Mouse (Mus musculus): Measurements from ENCODE around the gene Arrdc4. TPM values are rescaled to one million over a fixed set of nuclear protein-coding genes. Genes with fewer than 3 reads are reported as not detected.

The Arrdc4 gene
- polyA plus RNA-seq (2012; ENCODE audit: insufficient read depth, insufficient read length, low replicate concordance, missing spikeins), result not detected in 2 replicates

DNA sequence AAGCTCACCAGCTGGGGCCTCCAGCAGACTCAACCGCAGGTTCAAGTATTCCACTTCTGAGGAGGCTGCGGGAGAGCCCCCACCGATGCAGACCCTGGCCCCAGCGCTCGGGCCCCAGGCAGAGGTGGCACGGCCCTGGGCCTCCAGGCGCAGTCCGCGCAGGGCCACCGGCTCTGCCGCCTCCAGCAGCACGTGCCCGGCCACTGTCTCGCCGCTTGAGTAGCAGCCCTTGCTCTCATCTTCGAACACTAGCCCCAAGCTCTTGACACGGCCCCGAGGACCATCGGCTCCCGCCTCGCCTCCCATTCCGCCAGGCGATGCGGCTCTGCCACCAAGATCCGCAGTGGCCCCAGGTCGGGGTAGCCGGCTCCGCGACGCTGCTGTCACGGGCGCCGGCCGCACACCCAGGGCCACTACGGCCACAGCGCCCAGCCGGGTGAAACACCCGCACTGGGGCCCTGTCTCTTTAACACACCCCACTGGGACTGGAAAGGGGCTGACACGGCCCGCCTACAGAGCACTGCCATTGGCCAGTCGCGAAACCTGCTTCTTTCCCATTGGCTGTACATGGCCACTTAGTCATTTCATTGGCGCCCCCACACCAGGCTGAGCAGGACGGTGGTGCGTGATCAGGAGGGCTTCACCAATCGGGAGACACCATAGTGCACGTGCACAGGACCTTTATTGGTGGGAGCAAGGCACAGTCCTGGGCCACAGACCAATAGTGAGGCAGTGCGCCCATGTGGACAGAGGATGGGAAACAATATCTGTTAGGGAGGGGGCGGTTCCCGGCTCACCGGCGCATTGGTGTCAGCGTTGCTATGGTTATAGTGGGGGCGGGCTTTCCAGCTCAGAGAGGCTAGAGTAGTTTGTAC lies at the start of gene Arrdc4:
Gene Arrdc4 (minus strand): TSS at position 481 of the 875 bp plus-strand sequence.
- no peak for TF ChIP-seq CTCF (IDR thresholded peaks at IDR 0.05; ENCODE audit: insufficient read depth, low read depth, low read length)
- TF ChIP-seq POLR2A (IDR thresholded peaks at IDR 0.05; ENCODE audit: insufficient read depth, low read depth, low read length), result no peak; the same call in 1 of the 2 replicates
- peaks cover 6% of the 10 kb centered on the region for H3K4me1 ChIP-seq (ENCODE audit: control insufficient read depth, insufficient read depth, low read length)
- H3K4me3 ChIP-seq (ENCODE audit: insufficient read depth, low read depth, low read length), result peak within 1 kb of the TSS; percentile 57
- H3K27ac ChIP-seq (ENCODE audit: insufficient read depth, low read depth, low read length), result no peak within 1 kb of the TSS
- under 1% methylated on average over 54 of the region's 54 CpGs for WGBS

DNA sequence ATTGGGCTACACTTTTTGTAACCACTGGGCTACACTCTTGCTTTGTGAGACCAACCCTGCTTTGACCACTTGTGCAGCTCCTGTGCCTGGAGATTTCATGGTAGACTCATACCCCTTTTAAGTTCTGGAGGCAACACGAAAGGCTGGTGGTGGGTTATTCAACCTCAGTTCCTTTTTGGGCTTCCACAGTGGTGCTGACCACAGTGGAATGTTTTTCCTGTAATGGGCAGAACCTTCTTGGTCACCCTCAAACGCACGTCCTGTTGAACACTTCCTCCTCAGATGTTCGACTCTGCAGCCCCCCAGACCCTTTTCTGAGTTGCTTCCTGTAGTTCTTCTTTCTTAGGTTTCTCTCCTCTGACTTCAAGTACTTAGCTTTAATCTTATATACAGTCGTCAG lies 46.5 kb upstream of the Arrdc4 start:
- Histone ChIP-seq H3K27ac (ENCODE audit: insufficient read depth, low read depth, low read length) (no peak overlapping the region), H3K4me1 (ENCODE audit: control insufficient read depth, insufficient read depth, low read length) (no peaks in the 10 kb centered on the region), H3K4me3 (ENCODE audit: insufficient read depth, low read depth, low read length) (no peak overlapping the region)
- no peak for TF ChIP-seq POLR2A (IDR thresholded peaks at IDR 0.05; ENCODE audit: insufficient read depth, low read depth, low read length)
- TF ChIP-seq CTCF (IDR thresholded peaks at IDR 0.05; ENCODE audit: insufficient read depth, low read depth, low read length), result no peak
- WGBS, result 75% methylated on average over 5 of the region's 5 CpGs

DNA sequence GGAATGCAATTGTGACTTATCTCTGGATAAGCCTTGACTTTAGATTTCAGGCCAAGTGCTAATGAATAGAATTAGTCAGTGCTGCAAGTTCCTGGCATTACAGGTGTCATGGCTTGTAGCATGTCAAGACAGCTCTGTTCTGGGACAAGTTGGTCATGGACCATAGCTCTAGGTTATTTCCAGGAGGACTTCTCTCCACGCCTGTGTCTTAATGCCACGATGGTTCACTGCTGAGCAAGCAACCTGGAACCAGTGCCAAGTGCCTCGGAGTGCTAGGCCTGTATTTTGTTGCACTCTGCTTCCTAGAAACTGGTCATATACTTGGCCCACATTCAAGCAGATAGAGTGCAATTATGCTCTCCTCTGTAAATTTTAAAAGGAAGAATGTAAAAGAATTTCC lies 39.7 kb upstream of the Arrdc4 start:
- 62% methylated on average over 3 of the region's 3 CpGs for WGBS
- TF ChIP-seq CTCF (IDR thresholded peaks at IDR 0.05; ENCODE audit: insufficient read depth, low read depth, low read length), result no peak
- no peak for TF ChIP-seq POLR2A (IDR thresholded peaks at IDR 0.05; ENCODE audit: insufficient read depth, low read depth, low read length)
- no peaks in the 10 kb centered on the region for H3K4me1 ChIP-seq (ENCODE audit: control insufficient read depth, insufficient read depth, low read length)

GRCm38 (mm10) chr7:68771757-68772094 lies 22.7 kb upstream of the Arrdc4 start:
- TF ChIP-seq CTCF (IDR thresholded peaks at IDR 0.05; ENCODE audit: insufficient read depth, low read depth, low read length), result no peak
- no peak for TF ChIP-seq POLR2A (IDR thresholded peaks at IDR 0.05; ENCODE audit: insufficient read depth, low read depth, low read length)
- 84% methylated on average over 2 of the region's 2 CpGs for WGBS
- H3K27ac ChIP-seq (ENCODE audit: insufficient read depth, low read depth, low read length), result no peak overlapping the region
- no peaks in the 10 kb centered on the region for H3K4me1 ChIP-seq (ENCODE audit: control insufficient read depth, insufficient read depth, low read length)
- H3K4me3 ChIP-seq (ENCODE audit: insufficient read depth, low read depth, low read length), result no peak overlapping the region

More for the DNA sequence above, 39.7 kb upstream of the Arrdc4 start:
- Histone ChIP-seq H3K4me3 (ENCODE audit: insufficient read depth, low read depth, low read length) (no peak overlapping the region), H3K27ac (ENCODE audit: insufficient read depth, low read depth, low read length) (no peak overlapping the region)

GRCm38 (mm10) chr7:68770894-68771756 lies 22.1 kb upstream of the Arrdc4 start:
- TF ChIP-seq POLR2A (IDR thresholded peaks at IDR 0.05; ENCODE audit: insufficient read depth, low read depth, low read length) (no peak), CTCF (IDR thresholded peaks at IDR 0.05; ENCODE audit: insufficient read depth, low read depth, low read length) (no peak)
- no peak overlapping the region for H3K4me3 ChIP-seq (ENCODE audit: insufficient read depth, low read depth, low read length)
- no peak overlapping the region for H3K27ac ChIP-seq (ENCODE audit: insufficient read depth, low read depth, low read length)
- no peaks in the 10 kb centered on the region for H3K4me1 ChIP-seq (ENCODE audit: control insufficient read depth, insufficient read depth, low read length)
- 77% methylated on average over 7 of the region's 7 CpGs for WGBS

- Histone ChIP-seq H3K27ac (ENCODE audit: insufficient read depth, low read depth, low read length) (no peak overlapping the region), H3K4me1 (ENCODE audit: control insufficient read depth, insufficient read depth, low read length) (no peaks in the 10 kb centered on the region), H3K4me3 (ENCODE audit: insufficient read depth, low read depth, low read length) (no peak overlapping the region)
- WGBS, result 96% methylated on average over 4 of the region's 4 CpGs
- TF ChIP-seq POLR2A (IDR thresholded peaks at IDR 0.05; ENCODE audit: insufficient read depth, low read depth, low read length) (no peak), CTCF (IDR thresholded peaks at IDR 0.05; ENCODE audit: insufficient read depth, low read depth, low read length) (no peak)
Observed at GRCm38 (mm10) chr7:68765926-68766325, 16.9 kb upstream of the Arrdc4 start.

GRCm38 (mm10) chr7:68759148-68759724 lies 10.2 kb upstream of the Arrdc4 start:
- H3K27ac ChIP-seq (ENCODE audit: insufficient read depth, low read depth, low read length), result no peak overlapping the region
- H3K4me3 ChIP-seq (ENCODE audit: insufficient read depth, low read depth, low read length), result no peak overlapping the region
- TF ChIP-seq POLR2A (IDR thresholded peaks at IDR 0.05; ENCODE audit: insufficient read depth, low read depth, low read length) (no peak), CTCF (IDR thresholded peaks at IDR 0.05; ENCODE audit: insufficient read depth, low read depth, low read length) (no peak)
- no peaks in the 10 kb centered on the region for H3K4me1 ChIP-seq (ENCODE audit: control insufficient read depth, insufficient read depth, low read length)
- 81% methylated on average over 6 of the region's 6 CpGs for WGBS

- H3K4me1 ChIP-seq (ENCODE audit: control insufficient read depth, insufficient read depth, low read length), result no peaks in the 10 kb centered on the region
- WGBS, result 87% methylated on average over 6 of the region's 6 CpGs
- TF ChIP-seq POLR2A (IDR thresholded peaks at IDR 0.05; ENCODE audit: insufficient read depth, low read depth, low read length), result no peak
- no peak for TF ChIP-seq CTCF (IDR thresholded peaks at IDR 0.05; ENCODE audit: insufficient read depth, low read depth, low read length)
- no peak overlapping the region for H3K4me3 ChIP-seq (ENCODE audit: insufficient read depth, low read depth, low read length)
- H3K27ac ChIP-seq (ENCODE audit: insufficient read depth, low read depth, low read length), result no peak overlapping the region
Observed at GRCm38 (mm10) chr7:68756656-68757204, 7.7 kb upstream of the Arrdc4 start.

Data from olfactory bulb, adult 2 months (tissue).